Mouse (Mus musculus) heart, postnatal 10 days (tissue): ENCODE data around the gene Sh3d19. TPM values are rescaled to one million over a fixed set of nuclear protein-coding genes. Genes with fewer than 3 reads are reported as not detected.
"Not testable (repeated sequence)": the region's sequence is repeated elsewhere in the genome, so short reads cannot be mapped to it uniquely, and the experiment has no call there.

Experiments used
- DNase-seq, 2 experiments: peaks; one replicate each; pipeline ENCODE4 v3.0.0; 2021
- intact Hi-C: fragments of 180-260 bp; cut with DNase I; formaldehyde crosslinking; loops from one replicate; pipeline ENCODE4 v1.15.1; 2025
- total RNA-seq, 2 experiments: library from RNA; stranded (reverse); gene quantifications; 2 replicates each; pipeline ENCODE4 v1.2.3; 2021

The Sh3d19 gene
- total RNA-seq, 2 experiments from 2014 or later, result 23.4 to 27.8 TPM

DNA sequence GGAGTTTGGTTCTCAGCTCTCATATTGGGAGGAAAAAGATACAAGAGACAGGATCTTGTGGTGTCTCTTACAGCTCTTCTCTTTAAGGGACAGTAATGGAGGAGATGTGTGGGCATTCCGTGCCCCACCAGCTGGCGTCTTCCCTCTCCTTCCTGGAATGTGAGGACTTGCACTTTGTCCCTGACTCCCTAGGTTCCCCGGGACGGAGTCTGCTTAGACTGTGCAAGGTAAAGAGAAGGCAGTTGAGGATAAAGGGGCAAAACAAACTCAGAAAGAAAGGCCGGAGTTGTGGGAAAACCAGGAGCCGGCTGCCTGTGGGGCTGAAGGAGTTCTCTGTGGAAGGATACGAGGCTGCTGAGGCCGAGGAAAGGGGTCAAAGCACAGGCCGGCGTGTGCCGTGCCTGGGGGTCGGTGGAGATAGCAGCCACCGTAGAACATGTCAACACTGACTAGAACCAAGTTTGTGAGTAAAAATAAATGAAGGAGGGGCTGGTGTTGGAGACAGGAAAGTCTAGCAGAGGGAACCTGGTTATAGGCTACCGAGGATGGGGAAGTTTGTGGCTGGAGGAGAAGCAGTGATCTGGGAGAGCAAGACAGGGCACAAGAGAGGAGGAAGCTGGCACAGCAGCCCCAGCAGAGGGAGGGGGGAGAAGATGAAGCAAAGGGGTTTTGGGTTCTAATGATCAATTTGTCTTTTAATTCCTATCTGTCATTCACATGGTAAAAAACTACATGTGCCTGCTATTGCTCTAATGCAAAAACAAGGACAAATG lies 105.8 kb downstream of the Sh3d19 start:
- intact Hi-C loops, result no loop called here

DNA sequence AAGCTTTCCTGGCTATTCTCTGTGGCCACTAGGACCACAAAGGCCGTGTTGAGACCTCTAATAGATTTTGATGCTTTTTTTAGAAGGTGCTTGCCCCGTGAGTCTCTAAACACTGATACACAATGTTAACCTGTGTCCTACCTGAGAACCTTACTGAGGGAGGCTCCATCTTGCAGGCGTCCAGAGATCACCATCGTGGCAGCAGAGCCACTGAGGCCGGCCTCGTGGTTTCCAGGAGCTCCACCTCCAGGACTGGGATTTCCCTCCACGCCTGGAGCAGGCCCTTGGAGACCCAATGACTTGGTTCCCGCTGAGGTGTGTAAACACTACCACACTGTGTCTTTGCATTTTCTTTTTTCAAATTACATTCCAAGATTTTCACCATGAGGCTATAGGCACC lies 112.1 kb downstream of the Sh3d19 start:
- DNase-seq, result no peak
- intact Hi-C loops, result no loop called here

More for the DNA sequence above, 105.8 kb downstream of the Sh3d19 start:
- no peak for DNase-seq

DNA sequence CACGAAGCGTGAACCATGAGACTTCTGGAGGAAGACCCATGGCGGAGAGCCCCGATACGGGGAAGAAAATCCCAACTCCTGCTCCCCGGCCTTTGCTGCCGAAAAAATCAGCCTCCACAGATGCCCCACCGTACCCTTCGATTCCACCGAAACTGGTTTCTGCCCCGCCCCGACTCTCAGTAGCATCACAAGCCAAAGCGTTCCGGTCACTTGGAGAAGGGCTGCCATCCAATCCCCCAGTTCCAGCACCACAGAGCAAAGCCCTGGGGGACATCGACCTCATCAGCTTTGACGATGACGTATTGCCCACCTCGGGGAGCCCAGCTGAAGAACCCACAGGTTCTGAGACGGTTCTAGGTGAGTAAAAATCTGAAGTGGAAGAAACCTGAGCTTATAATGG lies 114.1 kb downstream of the Sh3d19 start:
- no peak for DNase-seq
- intact Hi-C loops, result no loop called here

- intact Hi-C loops, result no loop called here
- no peak for DNase-seq
Observed at GRCm38 (mm10) chr3:86087872-86088271, 117.0 kb downstream of the Sh3d19 start.

- intact Hi-C loops, result no loop called here
- no peak for DNase-seq
Observed at GRCm38 (mm10) chr3:86093213-86093845, 122.4 kb downstream of the Sh3d19 start.

DNA sequence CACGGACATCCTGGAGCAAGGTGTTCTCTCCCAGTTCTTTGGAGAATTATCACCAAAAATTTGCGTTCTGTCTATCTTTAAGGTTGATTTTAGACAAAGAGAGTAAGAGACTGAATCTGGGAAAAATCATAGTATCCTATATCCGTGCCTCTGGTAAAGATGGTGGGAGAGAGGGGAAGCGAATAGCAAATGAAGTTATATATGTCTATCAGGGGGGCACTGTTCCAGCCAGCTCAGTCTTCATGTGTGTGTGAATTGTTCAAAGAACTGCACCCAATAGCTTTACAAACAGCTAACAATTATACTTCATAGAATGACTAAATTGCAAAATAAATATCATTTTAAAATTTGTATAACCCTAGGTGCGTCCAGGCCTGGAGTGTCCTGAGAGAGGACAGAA lies 123.0 kb downstream of the Sh3d19 start:
- intact Hi-C loops, result no loop called here
- no peak for DNase-seq

GRCm38 (mm10) chr3:86101956-86102355 lies 131.0 kb downstream of the Sh3d19 start:
- intact Hi-C loops, result no loop called here
- DNase-seq, result no peak

- intact Hi-C loops, result no loop called here
- no peak for DNase-seq
Observed at GRCm38 (mm10) chr3:86103449-86104291, 132.8 kb downstream of the Sh3d19 start.

DNA sequence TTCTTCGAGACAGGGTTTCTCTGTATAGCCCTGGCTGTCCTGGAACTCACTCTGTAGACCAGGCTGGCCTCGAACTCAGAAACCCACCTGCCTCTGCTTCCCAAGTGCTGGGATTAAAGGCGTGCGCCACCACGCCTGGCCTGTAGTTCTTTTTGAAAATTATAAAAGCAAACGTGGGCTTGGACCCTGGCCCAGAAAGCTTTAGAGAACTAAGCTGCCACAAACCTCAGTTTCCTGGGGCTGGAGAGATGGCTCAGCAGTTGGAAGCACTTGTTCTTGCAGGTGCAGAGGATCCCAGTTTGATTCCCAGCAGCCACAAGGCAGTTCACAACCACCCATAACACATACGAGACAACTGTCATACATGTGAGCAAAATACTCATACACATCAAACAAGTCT lies 133.5 kb downstream of the Sh3d19 start:
- DNase-seq, intact Hi-C loops: not testable (repeated sequence)

GRCm38 (mm10) chr3:86104909-86105308 lies 134.0 kb downstream of the Sh3d19 start:
- intact Hi-C loops, result no loop called here
- no peak for DNase-seq

DNA sequence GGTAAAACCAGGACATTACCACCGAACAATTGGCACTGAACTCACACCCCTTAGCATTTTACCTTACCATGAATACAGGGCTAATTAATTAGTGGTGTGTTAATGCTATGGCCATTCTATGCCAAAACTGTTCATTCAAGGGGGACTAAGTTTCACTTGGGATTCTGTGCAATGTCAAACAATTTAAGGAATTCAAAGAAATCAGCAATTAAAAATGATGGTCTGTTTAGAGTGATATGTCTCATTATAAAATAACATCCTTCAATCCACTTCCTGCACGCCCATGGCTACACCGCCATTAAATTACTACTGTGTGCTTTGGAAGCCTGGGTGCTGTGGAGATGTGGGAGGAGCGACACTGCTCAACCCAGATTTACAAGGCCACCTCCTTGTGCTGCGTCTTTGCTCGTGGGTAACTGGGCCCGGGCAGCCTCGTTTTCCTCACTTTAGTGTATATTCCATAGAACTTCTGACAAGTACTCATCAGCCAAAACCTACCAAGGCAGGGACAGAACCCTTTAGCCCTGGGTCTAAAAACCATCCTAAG lies 135.2 kb downstream of the Sh3d19 start:
- intact Hi-C loops, result no loop called here
- DNase-seq, result no peak

DNA sequence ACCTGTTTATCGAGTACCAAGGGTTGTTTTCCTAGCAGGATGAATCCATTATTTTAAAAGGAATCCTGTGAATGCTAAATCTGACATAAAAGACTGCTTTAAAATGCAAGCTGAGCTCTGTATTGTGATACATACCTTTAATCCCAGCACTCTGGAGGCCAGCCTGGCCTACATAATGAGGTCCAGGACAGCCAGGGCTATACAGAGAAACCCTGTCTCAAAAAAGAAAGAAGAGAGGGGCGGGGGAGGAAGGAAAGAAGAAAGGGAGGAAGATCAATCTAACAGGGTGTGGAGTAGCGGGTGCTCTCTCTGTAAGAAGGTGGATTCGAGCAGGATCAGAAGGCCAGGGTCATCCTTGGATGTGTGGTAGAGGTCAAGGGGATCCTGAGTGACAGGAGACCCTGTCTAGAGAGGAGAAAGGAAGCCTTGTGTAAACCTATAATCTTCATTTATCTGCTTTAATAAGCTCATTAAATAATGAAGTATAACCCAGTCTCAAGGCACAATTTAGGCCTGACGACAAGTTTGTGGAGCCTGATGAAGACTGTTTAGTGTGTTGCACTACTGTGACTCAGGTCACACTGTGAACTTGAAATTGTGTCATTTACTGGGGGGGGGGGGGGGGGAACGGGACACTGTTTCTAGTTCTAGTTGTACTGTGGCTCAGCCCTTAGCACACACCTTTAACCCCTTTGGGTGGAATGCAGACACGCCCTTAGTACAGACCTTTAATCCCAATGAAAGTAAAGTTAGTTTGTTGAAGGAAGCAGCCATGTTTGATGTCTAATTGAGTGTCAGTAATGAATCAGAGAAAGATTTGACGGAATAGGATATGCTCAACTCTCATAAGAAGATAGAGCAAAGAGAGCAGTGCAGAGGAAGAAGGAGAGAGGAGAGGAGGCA lies 137.0 kb downstream of the Sh3d19 start:
- DNase-seq, result no peak
- intact Hi-C loops, result no loop called here

- intact Hi-C loops, result no loop called here
- no peak for DNase-seq
Observed at GRCm38 (mm10) chr3:86108576-86108975, 137.7 kb downstream of the Sh3d19 start.

GRCm38 (mm10) chr3:86109099-86109498 lies 138.2 kb downstream of the Sh3d19 start:
- intact Hi-C loops, result no loop called here

DNA sequence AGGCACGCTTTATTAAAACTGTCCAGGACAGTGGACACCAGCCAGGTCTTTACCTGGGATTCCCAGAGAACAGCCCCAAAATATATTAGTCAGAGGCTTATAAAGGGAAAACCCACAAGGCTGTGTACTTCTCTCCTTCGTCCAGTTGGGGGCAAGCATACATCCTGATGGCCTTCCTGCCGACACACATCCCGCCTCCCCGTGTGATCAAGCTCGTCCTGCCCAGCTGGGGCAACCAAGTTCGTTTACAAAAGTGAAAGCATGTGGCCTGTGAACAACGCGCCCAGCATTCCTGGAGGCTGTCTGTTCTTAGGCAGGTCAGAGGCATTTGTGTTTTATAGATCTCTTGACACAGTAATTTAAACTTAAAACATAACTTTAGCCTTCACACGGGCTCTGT lies 139.2 kb downstream of the Sh3d19 start:
- DNase-seq, result peak; percentile 49 to 60
- intact Hi-C loops, result no loop called here

More at GRCm38 (mm10) chr3:86109099-86109498, 138.2 kb downstream of the Sh3d19 start:
- DNase-seq, result no peak

DNA sequence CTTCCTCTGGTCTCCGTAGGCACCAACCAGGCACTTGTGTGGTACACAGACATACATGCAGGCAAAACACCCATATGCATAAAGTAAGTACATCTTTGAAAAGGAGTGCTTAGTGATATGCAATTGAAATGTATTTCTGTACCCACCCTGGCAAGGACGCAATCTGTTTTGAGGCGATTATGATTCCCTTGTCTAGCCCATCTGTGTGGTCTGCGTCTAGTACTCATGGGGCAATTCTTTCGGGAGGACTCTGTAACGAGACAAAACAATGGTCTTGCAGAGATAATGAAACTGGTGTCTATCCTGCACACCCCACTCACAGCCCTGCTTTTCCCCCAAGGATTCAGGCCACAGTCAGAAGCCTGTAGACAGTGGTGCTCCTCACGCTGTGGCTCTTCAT lies 141.9 kb downstream of the Sh3d19 start:
- intact Hi-C loops, result no loop called here
- no peak for DNase-seq

- DNase-seq, result peak; percentile 49 to 55
- intact Hi-C loops, result no loop called here
Observed at GRCm38 (mm10) chr3:86114659-86115338, 143.9 kb downstream of the Sh3d19 start.

DNA sequence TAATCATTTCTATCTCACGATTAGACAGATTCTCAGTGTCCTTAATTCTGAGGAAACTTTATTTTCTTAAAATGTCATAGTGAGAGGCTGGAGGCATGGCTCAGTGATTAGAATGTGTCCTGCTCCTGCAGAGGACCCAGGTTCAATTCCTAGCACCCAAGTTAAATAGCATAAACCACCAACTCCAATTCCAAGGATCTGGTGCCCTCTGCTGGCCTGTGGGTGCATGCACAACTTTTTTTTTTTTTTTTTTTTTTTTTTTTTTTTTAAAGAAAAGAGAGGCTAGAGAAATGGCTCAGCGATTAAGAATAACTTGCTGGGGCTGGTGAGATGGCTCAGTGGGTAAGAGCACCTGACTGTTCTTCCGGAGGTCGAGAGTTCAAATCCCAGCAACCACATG lies 146.0 kb downstream of the Sh3d19 start:
- no peak for DNase-seq
- intact Hi-C loops, result no loop called here

DNA sequence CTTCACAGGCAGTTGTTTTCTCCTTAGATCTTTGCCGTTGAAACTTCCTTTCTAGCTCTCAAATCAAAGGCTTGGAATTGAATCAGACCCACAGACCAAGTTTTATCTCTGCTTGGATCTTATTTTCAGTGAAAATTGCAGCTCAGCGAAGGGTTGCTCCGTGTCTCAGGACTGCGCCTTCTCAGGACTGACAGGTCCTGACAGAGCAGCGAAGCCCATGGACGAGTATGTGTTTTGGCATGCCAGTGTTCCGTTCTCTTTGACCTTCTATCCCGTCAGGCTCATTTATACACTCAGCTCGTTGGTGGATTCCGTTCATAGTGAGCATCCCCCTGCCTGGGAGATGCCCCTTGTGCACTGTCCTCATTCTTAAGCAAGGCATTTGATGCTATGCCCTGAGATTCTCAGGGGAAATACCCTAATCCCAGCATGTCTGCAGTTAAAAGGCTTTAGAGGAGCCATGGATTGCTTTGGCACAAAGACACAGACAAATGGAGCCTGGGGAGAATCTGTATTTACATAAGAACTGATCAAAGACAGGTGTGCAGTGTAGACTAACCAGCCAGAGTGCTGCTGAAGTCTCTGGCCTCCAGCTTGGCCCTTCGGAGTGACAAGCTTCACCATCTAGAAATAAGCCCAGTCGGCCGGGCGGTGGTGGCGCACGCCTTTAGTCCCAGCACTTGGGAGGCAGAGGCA lies 148.5 kb downstream of the Sh3d19 start:
- intact Hi-C loops, result no loop called here
- no peak for DNase-seq
